Mouse (Mus musculus): ENCODE results near the gene Fnbp1.

Fnbp1 gene

DNA sequence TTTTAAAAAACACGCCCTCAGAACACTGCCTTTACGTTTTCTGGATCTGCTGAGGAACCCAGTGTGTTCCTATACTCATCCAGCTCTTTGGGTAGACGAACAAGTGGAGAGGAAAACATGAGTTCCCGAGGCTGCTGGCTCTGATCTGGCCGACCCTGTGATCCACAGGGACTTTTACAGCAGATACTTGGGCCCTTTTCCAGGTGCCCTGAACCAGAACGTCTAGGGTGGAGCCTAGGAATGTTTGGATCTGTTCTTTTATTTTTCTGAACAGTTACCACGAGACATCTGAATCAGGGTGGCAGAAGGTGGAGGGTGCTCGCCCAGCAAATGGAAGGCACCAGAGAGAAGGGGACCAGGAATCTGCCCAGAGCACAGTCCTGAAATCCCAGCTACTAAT is 42.7 kb downstream of the Fnbp1 start:
- no peak for DNase-seq (ENCODE audit: extremely low read depth, low read depth, low spot score)

DNA sequence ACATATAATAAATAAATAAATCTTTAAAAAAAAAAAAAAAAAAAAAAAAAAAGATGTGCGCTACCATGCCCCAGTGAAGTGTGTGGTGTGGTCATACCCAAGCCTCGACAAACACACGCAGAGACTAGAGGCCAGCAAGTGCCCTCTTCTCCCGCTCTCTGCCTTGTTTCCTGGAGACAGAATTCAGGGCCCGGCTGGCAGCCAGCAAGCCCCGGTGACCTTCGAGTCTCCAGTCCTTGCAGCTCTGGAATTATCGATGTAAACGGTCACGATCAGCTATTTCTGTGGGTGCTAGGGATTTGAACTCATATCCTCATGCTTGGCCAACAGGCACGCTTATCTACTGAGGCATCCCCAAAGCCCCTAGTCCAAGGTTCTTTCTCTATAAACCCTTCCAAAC is 43.2 kb downstream of the Fnbp1 start:
- no peak for DNase-seq (ENCODE audit: extremely low read depth, low read depth, low spot score)

DNA sequence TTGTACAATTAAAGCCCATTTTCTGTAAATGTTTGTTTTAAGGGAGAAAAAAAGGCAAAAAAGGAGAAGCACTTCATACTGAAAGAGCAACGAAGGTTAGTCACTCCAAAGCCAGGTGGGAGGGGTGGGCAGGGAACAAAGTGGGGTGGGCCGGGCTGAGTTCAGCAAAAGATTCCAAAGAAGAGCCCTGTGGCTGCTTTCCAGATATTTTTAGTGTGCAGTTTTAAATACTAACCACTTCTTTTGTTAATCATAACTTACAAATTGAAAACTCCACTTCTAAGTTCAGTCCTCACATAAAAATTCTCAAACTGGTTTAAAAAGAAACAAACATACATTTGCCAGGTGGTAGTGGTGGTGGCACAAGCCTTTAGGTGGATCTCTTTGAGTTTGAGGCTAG is 44.5 kb downstream of the Fnbp1 start:
- DNase-seq (ENCODE audit: extremely low read depth, low read depth, low spot score), result no peak

DNA sequence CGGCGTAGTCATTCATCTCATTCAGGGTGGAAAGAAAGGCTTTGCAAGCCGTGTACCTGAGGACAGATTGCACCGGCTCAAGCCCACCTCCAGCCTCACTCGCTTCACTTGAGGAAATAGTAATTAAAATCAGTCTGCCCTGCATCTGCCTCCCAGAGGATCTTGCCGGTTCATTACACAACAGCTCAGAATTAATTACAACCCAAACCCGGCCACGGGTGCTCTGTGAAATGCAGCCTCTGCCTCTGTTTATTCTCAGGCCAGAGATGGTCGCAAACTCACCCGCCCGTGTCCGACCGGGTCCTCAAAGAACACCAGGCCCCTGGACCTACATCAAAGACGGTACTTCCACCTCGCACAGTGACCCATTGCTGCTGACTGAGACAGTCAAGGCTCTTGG is 45.7 kb downstream of the Fnbp1 start:
- no peak for DNase-seq (ENCODE audit: extremely low read depth, low read depth, low spot score)

DNA sequence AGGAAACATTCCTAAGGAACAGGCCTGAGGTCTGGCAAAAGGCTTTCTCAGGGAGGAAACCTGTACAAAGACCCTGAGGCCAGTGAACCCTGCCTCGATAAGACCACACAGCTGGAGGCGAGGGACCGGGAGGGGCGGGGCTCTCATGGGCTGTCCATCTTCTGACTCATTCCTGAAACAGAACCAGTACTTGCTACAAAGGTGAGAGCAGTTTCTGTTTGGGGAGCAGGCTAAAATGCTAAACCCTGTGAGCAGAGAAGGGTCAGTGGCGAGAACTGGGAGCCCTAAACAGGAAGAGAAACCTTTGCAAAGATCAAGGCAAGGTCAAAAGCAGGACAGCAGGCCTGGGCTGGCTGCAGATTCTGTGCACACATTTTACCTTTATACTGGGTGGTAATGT is 47.2 kb downstream of the Fnbp1 start:
- DNase-seq (ENCODE audit: extremely low read depth, low read depth, low spot score), result no peak

DNA sequence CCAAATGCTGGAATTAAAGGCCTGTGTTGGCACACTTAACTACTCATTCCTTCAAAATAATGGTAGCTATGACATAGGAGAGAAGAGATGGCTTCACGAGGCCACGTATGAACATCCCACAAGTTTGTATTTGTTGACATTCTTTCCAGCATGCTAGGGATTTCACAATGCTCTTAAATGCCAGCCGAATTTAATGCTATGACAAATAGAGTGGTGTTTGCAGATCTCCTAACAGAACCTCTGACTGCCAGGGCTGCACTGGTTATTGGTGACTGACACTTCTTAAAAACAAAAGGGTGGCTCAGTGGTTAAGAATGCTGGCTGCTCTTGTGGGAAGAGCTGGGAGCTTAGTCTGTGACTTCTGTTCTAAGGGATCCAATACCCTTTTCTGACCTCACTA is 48.9 kb downstream of the Fnbp1 start:
- no peak for DNase-seq (ENCODE audit: extremely low read depth, low read depth, low spot score)

DNA sequence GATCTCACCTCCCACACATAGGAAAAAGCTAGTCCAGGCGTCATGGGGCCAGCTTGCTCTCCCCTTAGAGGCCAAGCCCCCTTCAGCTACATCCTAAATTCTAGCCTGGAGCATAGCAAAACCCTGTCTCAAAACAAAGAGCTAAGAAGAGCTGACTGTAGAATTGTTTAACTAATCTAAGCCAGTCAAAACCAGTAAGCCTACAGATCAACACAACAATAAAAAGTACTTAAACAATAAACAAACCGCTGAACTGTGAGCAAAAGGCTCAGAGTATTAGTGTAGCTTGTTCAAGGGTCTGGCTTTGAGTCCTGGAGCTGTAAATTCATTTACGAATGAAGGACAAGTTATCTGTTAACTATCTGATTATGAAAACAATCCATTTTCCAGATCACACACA is 50.6 kb downstream of the Fnbp1 start:
- DNase-seq (ENCODE audit: extremely low read depth, low read depth, low spot score), result no peak

DNA sequence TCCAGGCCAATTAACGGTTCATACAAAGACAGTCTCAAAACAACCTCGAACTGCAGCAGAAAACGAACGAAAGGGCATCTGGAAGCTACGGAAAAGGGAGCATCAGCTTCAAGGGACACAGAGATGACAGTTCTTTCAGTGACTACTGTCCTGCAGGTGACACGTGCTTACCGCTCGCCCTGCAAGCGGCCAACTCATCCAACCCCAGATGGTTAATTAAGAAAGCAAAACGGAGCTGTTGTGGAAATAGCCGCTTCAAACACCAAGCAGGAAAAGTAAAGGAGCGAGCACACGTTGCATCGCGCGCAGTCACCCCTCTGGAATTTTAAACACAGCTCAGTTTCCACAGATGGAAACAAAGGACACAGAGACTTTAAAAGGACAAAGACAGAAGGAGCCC is 52.2 kb downstream of the Fnbp1 start:
- no peak for DNase-seq (ENCODE audit: extremely low read depth, low read depth, low spot score)

DNA sequence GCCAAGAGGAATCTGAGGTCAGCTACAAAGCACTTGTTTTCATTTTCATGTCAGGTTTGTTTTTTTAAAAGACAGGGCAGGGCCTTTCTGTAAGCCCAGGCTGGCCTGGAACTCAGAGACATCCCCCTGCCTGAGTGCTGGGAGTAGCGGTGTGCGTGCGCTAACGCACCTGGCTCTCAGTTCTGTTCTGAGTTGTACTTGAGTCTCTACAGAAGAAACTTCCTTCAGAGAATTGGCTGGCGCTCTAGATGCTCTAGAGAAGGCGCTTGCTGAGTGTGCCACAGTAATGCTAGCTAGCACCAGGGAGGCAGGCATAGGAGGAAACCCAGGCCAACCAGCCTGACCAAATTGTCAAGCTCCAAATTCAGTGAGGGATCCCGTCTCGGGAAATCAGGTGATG is 52.9 kb downstream of the Fnbp1 start:
- DNase-seq (ENCODE audit: extremely low read depth, low read depth, low spot score), result no peak

DNA sequence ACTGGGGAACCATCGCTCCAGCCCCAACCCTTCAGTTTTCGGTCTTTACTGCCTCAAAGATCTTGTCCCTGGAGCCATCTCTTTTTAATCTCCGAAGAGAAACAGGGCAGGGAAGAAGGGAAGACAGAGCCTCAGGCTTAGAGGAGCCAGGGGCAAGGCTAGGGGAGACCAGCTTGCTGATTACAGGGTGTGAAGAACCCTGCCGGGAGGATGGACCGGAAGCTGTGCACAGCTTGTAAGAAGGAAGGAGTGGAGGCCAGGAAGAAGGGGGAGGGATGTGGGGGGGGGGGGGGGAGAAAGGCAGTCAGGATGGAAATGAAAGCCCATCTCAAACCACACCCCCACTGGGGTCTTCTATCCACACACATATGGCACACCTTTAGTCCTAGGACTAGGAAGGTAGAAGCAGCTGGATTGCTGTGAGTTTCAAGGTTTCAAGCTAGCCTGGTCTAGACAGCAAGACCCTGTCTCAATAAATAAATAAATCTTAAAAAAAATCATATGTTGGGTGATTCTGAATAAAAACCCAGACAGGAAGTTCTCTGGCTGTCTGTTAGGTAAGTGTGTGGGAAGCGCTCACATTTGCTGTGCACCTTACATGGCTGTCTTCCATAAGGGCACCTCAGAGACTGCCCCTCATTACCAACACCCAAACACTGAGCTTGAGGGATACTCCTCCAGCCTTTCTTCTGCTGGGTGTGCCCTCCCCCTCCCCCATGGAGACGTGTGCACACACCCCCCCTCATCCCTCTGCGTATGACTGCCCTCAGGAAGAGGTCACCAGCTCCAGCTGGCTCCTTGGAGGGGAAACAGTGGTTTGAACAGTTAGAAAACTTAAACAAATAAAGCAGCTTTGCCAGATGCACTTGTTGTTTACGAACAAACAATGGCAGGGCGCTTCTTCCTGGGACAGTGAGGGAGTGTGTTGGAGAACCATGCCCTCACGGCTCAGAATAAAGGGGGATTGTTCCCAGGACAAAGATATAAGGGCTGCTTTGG is 53.8 kb downstream of the Fnbp1 start:
- DNase-seq (ENCODE audit: extremely low read depth, low read depth, low spot score), result no peak

DNA sequence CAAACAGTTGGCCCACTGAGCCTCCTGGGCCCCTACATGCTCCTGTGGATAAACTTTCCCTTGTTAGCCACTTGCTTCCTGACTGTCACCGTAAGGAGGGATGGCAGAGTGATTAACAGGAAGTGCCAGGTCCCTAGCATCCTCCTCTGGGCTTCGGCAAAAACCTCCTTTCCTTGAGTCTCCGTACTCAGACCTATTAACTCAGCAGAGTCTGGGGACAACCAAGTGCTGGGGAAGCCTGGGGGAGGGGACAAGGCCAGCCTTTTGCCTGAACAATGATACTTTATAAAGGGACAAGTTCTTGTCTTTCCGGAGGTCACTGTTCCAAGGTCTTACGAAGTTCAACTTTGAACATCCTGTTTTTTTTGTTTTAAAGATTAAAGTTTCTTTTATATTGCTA is 54.7 kb downstream of the Fnbp1 start:
- DNase-seq (ENCODE audit: extremely low read depth, low read depth, low spot score), result no peak

DNA sequence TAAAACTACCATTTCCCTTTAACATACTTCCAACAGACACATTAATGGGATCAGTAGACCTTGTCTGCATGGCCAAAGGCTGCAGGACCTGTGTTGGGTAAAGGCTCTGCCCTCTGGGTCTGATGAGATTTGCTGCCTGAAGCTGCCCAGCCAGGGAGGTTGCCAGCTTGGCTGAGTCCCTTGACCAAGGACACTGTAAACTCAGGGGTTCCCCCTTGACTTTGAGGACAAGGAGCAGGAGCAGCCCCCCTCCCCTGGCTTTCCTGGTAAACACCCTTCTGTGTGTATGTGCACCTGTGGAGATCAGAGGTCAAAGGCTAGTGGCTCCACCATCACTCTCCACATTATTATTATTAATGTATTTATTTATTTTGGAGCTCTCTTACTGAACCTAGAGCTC is 55.3 kb downstream of the Fnbp1 start:
- no peak for DNase-seq (ENCODE audit: extremely low read depth, low read depth, low spot score)

DNA sequence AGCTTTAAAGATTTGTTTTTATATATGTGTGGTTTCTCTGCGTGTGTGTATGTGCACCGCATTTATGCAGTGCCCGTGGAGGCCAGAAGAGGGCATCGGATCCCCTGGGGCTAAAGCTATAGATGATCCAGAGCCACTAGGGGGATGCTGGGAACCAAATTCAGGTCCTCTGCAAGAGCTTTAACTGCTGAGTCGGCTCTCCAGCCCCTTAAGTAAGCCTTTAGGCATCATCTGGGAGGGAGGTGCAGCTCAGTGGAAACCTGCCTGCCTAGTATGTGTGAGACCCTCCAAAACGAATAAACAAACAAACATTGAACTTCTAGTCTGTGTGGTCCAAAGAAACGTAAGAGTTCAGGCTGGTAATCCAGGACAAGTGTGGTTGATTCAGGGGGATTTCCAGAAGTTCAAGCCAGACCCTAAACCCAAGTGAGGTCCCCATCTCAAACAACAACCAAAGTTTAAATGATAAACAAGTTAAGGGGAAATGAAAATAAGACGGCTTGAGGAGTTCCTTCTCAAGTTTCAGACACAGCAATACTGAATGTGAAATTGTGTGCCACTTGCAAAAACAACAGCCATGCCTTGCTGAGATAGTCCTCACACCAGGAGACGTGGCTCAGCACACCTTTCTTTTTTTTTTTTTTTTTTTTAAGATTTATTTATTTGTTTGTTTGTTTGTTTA is 57.5 kb downstream of the Fnbp1 start:
- DNase-seq (ENCODE audit: extremely low read depth, low read depth, low spot score), result no peak

DNA sequence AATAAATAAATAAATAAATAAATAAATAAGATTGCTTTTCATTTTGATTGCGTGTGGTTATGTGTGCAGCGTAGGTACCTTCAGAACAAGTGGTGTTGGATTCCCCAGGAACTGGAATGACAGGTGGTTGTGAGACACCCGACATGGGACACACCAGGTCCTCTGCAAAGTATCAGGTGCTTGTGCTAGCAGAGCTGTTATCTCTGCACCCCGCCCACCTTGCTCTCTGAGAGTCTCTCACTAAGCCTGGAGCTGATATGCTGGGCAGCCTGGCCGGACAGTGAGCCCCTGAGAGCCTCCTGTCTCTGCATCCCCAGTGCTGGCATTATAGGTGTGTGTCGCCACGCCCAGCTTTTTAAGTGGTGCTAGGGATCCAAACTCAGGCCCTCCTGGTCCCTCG is 58.4 kb downstream of the Fnbp1 start:
- no peak for DNase-seq (ENCODE audit: extremely low read depth, low read depth, low spot score)

DNA sequence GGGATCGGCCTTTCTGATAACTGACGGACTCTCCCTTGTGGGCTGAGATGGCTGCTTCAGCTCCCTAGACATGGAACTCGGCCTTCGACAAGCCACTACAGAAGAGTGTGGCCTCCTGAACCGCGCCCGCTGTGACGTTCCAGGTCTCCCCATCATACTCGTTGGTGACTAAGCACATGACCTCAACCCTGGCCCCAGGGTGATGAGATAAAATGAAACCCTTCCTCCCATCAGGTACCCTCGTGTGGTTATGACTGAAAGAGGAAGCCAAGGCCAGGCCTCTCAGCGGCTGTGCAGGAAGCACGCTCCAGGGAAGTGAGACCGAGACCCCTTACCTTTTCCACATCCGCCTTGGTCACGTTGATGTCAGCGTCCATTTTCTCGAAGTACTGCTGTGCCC is 59.2 kb downstream of the Fnbp1 start:
- no peak for DNase-seq (ENCODE audit: extremely low read depth, low read depth, low spot score)

DNA sequence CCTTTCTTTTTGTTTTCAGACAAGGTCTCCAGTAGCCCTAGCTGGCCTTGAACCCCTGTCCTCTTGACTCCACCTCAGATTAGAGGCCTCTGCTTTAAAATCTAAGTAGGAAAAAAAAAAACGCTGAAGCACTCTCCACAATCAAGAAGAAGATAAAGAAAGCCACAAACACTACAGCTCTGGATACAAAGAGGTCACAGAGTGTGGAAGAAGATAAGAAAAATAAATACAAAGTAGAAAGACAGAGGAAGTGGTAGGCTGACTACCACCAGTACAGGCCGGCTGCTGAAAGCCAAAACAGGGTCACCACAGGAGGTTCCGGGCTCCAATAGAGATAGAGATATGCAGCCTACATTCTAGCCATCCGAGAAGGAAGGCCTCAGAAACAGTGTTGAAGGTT is 60.5 kb downstream of the Fnbp1 start:
- DNase-seq (ENCODE audit: extremely low read depth, low read depth, low spot score), result no peak

DNA sequence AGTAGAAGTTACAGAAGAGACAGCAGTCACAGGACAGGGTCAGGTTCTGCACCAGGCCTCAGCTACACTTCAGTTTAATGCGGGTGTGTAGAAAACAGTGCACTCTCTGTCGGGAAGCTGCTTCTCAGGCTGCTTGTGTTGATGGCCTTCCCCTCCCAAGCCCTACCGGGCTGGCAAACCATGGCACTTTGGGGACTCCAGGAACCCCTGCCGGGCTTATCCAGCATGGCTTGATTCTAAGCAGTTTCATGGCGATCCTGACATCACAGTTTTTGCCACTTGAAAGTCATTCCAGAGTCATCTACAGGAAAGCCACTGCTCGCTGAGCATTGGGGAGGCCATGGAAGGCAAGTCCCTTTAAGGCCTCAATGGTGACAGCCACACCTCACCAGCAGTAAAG is 62.7 kb downstream of the Fnbp1 start:
- no peak for DNase-seq (ENCODE audit: extremely low read depth, low read depth, low spot score)

DNA sequence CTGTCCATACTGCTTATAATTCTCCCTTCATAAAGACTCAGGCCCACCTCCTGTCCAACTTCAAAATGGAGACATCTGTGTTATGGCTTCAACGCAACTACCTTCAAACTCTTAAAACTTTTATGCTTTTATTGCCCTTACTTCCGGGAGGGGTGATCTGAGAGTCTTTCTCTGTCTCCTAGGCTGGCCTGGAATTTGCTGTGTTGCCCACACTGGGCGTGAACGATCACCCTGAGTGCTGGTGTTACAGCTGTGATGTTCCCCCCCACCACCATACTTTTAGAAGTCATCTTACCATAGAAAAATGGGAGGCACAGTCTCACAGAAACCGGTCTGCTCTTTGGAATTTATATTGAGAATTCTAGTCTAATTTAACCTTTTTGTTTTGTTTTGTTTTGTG is 64.2 kb downstream of the Fnbp1 start:
- no peak for DNase-seq (ENCODE audit: extremely low read depth, low read depth, low spot score)

DNA sequence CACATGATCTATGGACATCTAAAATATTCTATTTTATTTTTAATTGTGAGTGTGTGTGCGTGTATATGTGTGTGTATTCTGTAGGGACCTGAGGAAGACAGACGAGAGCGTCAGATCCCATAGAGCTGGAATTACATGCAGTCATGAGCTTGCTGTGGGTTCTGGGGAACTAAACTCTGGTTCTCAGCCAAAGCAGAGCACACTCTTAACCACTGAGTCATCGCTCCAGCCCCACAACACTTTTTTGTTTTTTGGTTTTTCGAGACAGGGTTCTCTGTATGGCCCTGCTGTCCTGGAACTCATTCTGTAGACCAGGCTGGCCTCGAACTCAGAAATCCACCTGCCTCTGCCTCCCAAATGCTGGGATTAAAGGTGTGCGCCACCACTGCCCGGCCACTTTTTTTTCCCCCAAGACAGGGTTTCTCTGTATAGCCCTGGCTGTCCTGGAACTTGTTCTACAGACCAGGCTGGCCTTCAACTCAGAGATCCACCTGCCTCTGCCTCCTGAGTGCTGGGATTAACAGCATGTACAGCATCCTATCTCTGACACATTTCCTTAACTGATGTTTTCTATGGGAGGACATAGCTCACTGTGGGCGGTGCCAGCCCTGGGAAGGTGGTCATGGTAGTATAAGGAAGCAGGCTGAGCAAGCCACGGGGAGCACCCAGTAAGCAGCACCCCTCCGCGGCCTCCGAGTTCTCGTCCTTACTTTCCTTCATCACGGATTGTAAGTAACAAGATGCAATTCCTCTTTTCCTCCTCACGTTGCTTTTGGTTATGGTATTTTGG is 65.3 kb downstream of the Fnbp1 start:
- DNase-seq (ENCODE audit: extremely low read depth, low read depth, low spot score), result no peak

DNA sequence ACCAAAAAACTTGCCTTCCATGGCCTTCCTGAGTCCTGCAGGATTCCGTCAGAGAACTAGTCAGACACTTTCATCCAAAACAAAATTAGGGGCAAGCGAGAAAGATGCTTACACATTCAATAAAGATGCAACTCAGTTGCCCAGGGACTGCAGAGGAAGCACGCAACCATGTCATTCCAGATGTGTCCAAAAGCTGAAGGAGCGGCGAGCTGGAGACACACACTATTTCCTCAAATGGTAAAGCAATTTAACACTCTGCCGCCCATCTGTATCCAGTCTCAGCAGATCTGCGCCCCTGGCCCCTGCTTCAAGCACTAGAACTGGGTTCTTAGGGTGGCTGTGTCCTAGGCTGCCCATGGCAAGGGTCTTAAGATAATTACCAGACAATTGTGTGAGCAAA is 66.0 kb downstream of the Fnbp1 start:
- no peak for DNase-seq (ENCODE audit: extremely low read depth, low read depth, low spot score)

DNA sequence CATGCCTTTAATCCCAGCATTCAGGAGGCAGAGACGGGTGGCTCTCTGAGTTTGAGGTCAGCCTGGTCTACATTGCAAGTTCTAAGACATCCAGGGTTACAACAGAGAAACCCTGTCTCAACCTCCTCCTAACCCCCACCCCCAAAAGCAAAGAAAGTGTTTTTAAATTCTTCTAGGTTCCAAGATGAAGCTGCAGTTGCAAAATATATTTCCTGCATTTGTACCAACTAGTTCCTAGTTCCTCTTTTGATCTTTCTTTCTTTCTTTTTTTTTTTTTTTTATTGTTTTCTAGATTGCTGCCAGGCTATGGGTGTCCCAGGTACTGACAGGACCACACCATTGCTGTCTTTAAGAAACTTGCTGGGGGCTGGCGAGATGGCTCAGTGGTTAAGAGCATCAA is 66.6 kb downstream of the Fnbp1 start:
- no peak for DNase-seq (ENCODE audit: extremely low read depth, low read depth, low spot score)

DNA sequence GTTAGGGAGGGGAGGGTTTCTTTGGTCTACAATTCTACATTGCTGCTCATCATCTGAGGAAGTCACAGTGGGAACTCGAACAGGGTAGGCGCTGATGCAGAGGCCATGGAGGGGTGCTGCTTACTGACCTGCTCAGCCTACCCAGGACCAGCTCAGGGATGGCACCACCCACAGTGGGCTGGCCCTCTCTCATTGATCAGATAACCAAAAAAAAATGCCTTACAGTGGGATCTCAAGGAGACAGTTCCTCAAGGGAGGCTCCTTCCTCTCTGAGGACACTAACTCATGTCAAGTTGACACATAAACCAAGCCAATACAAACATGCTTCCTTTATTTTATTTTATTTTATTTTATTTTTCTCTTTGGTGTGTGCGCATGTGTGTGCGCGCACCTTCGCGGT is 72.3 kb downstream of the Fnbp1 start:
- DNase-seq (ENCODE audit: extremely low read depth, low read depth, low spot score), result no peak

Measured in fat pad, adult 2 months (tissue).